Mouse (Mus musculus) spleen, adult 2 months (tissue): ENCODE results near the gene Dcaf4. TPM values are rescaled to one million over a fixed set of nuclear protein-coding genes. Genes with fewer than 3 reads are reported as not detected.
A peak's percentile ranks its signal among the peaks of the same experiment; 100 is the strongest.

Source experiments
- DNase-seq, 2 experiments: peaks; one replicate each; pipeline versions ENCODE4 v3.0.0 to v3.0.0-alpha.2; 2012 to 2021; ENCODE audit warnings: low spot score in 2 of 2, low read depth in 1 of 2
- H3K27ac ChIP-seq: fragments of 200-500 bp; 2 replicates; pipeline ENCODE4 v1.5.1; 2012; ENCODE audit warnings: low read length, inconsistent platforms; ENCODE audit not compliant: insufficient read depth
- H3K27me3 ChIP-seq: fragments of 200-500 bp; 2 replicates; pipeline ENCODE4 v1.6.1; 2012; ENCODE audit warnings: mild to moderate bottlenecking, moderate library complexity, low read length, inconsistent platforms; ENCODE audit not compliant: control insufficient read depth, insufficient read depth
- H3K36me3 ChIP-seq: fragments of 200-500 bp; 2 replicates; pipeline ENCODE4 v1.6.1; 2012; ENCODE audit warnings: mild to moderate bottlenecking, low read length, inconsistent platforms; ENCODE audit not compliant: control insufficient read depth, insufficient read depth
- H3K4me1 ChIP-seq: fragments of 200-500 bp; 2 replicates; pipeline ENCODE4 v1.6.1; 2011; ENCODE audit warnings: inconsistent platforms; ENCODE audit not compliant: control insufficient read depth, insufficient read depth, insufficient read length
- H3K4me3 ChIP-seq: fragments of 200-500 bp; 2 replicates; pipeline ENCODE4 v1.5.1; 2011; ENCODE audit warnings: mild to moderate bottlenecking, inconsistent platforms; ENCODE audit not compliant: insufficient read depth, insufficient read length; ENCODE audit errors: extremely low read depth
- CTCF ChIP-seq: fragments of 200-500 bp; IDR thresholded peaks from 2 replicates; pipeline ENCODE4 v1.5.1; 2011; ENCODE audit warnings: mild to moderate bottlenecking, inconsistent platforms; ENCODE audit not compliant: insufficient read depth, insufficient read length, insufficient replicate concordance; ENCODE audit errors: extremely low read depth
- POLR2A ChIP-seq: fragments of 200-500 bp; IDR thresholded peaks from 2 replicates; pipeline ENCODE4 v1.6.1; 2011; ENCODE audit warnings: low read depth, low read length, inconsistent platforms
- WGBS: fragments of 180-500 bp; shearing (Covaris S2); methylation state at CpG from one replicate; pipeline ENCODE4 v1.1.7; 2018; 5-methylcytosine and 5-hydroxymethylcytosine counted together
- polyA plus RNA-seq: library from polyadenylated mRNA; depleted of rRNA; stranded (reverse); fragments of >200 nt; gene quantifications from 2 replicates; pipeline ENCODE4 v1.2.3, GENCODE M21; 2012

Dcaf4 gene
- polyA plus RNA-seq, 1 experiment = 14.0 TPM

- Histone ChIP-seq H3K27ac (no peak overlapping the region), H3K4me3 (no peak overlapping the region), H3K36me3 (no peaks in the 10 kb centered on the region), H3K27me3 (no peaks in the 10 kb centered on the region; the same call in 1 of the 2 replicates), H3K4me1 (no peaks in the 10 kb centered on the region)
- TF ChIP-seq CTCF (no peak), POLR2A (no peak)
- no peak for DNase-seq
- WGBS = 83% methylated on average over 10 of the region's 10 CpGs
These were observed 13.7 kb upstream of the Dcaf4 start for GRCm38 (mm10) chr12:83506543-83506942.

- 83% methylated on average over 5 of the region's 5 CpGs for WGBS
- no peak overlapping the region for H3K4me3 ChIP-seq
- DNase-seq = no peak
- no peaks in the 10 kb centered on the region for H3K27me3 ChIP-seq
- no peaks in the 10 kb centered on the region for H3K36me3 ChIP-seq
- no peak for TF ChIP-seq POLR2A
- TF ChIP-seq CTCF = no peak
- H3K4me1 ChIP-seq = no peaks in the 10 kb centered on the region
- H3K27ac ChIP-seq = no peak overlapping the region
These were observed 9.7 kb upstream of the Dcaf4 start for GRCm38 (mm10) chr12:83510586-83510985.

GRCm38 (mm10) chr12:83512783-83513182 is 7.5 kb upstream of the Dcaf4 start:
- H3K4me1 ChIP-seq = no peaks in the 10 kb centered on the region
- H3K36me3 ChIP-seq = no peaks in the 10 kb centered on the region
- 48% methylated on average over 4 of the region's 4 CpGs for WGBS
- no peak for TF ChIP-seq CTCF
- TF ChIP-seq POLR2A = no peak
- DNase-seq = no peak
- no peak overlapping the region for H3K4me3 ChIP-seq
- no peak overlapping the region for H3K27ac ChIP-seq
- no peaks in the 10 kb centered on the region for H3K27me3 ChIP-seq

GRCm38 (mm10) chr12:83513185-83513584 is 7.1 kb upstream of the Dcaf4 start:
- TF ChIP-seq POLR2A (no peak), CTCF (no peak)
- H3K36me3 ChIP-seq = no peaks in the 10 kb centered on the region
- 61% methylated on average over 5 of the region's 5 CpGs for WGBS
- no peak for DNase-seq
- H3K4me3 ChIP-seq = no peak overlapping the region
- H3K27me3 ChIP-seq = no peaks in the 10 kb centered on the region
- H3K27ac ChIP-seq = no peak overlapping the region
- H3K4me1 ChIP-seq = no peaks in the 10 kb centered on the region

- H3K36me3 ChIP-seq = no peaks in the 10 kb centered on the region
- H3K27me3 ChIP-seq = no peaks in the 10 kb centered on the region
- no peak overlapping the region for H3K27ac ChIP-seq
- no peaks in the 10 kb centered on the region for H3K4me1 ChIP-seq
- DNase-seq = no peak
- 82% methylated on average over 4 of the region's 4 CpGs for WGBS
- no peak overlapping the region for H3K4me3 ChIP-seq
- TF ChIP-seq CTCF (no peak), POLR2A (no peak)
These were observed 6.0 kb upstream of the Dcaf4 start for GRCm38 (mm10) chr12:83514216-83514615.

- WGBS = 74% methylated on average over 3 of the region's 3 CpGs
- Histone ChIP-seq H3K4me1 (no peaks in the 10 kb centered on the region; the same call in 1 of the 2 replicates), H3K4me3 (no peak overlapping the region), H3K27me3 (no peaks in the 10 kb centered on the region), H3K27ac (no peak overlapping the region), H3K36me3 (no peaks in the 10 kb centered on the region)
- no peak for DNase-seq
- TF ChIP-seq POLR2A (no peak), CTCF (no peak)
These were observed 2.7 kb upstream of the Dcaf4 start for GRCm38 (mm10) chr12:83517580-83517979.

- H3K27ac ChIP-seq = no peak overlapping the region
- H3K4me3 ChIP-seq = peak overlapping the region; percentile 91; the same call in 1 of the 2 replicates
These were observed 817 bp downstream of the Dcaf4 start for GRCm38 (mm10) chr12:83521083-83521482.

More at GRCm38 (mm10) chr12:83521083-83521482, 817 bp downstream of the Dcaf4 start:
- no peak for TF ChIP-seq POLR2A
- no peak for TF ChIP-seq CTCF
- no peaks in the 10 kb centered on the region for H3K36me3 ChIP-seq
- no peaks in the 10 kb centered on the region; the same call in 1 of the 2 replicates for H3K4me1 ChIP-seq
- no peak for DNase-seq
- WGBS = 56% methylated on average over 8 of the region's 8 CpGs
- H3K27me3 ChIP-seq = no peaks in the 10 kb centered on the region
